Mouse (Mus musculus) intestine, embryonic 16.5 days (tissue): ENCODE data around the gene Pdia3. TPM values are rescaled to one million over a fixed set of nuclear protein-coding genes. Genes with fewer than 3 reads are reported as not detected.

Experiments
- ATAC-seq: fragments of 200-750 bp; cut with Nextera tagmentation; 2 replicates; pipeline ENCODE4 v1.8.0; 2017; ENCODE audit warnings: moderate TSS enrichment, moderate library complexity
- H3K27ac ChIP-seq: fragments of 300-500 bp; sonication (generic); 2 replicates; pipeline ENCODE4 v1.5.1; 2014; ENCODE audit warnings: mild to moderate bottlenecking, low read length
- H3K27me3 ChIP-seq: fragments of 300-500 bp; sonication (generic); replicated peaks from 2 replicates; pipeline ENCODE4 v1.6.1; 2014; ENCODE audit warnings: low read length, control low read depth, mixed read lengths; ENCODE audit not compliant: control insufficient read depth, insufficient read depth
- H3K36me3 ChIP-seq: fragments of 300-500 bp; sonication (generic); 2 replicates; pipeline ENCODE4 v1.6.1; 2014; ENCODE audit warnings: low read length, control low read depth; ENCODE audit not compliant: control insufficient read depth, insufficient read depth
- H3K4me1 ChIP-seq: fragments of 300-500 bp; sonication (generic); 2 replicates; pipeline ENCODE4 v1.6.1; 2014; ENCODE audit warnings: low read length, control low read depth, mixed read lengths; ENCODE audit not compliant: control insufficient read depth, insufficient read depth
- H3K4me2 ChIP-seq: fragments of 300-500 bp; sonication (generic); 2 replicates; pipeline ENCODE4 v1.6.1; 2014; ENCODE audit warnings: low read depth, low read length, control low read depth
- H3K4me3 ChIP-seq: fragments of 300-500 bp; sonication (generic); 2 replicates; pipeline ENCODE4 v1.5.1; 2014; ENCODE audit warnings: mild to moderate bottlenecking, low read length
- H3K9ac ChIP-seq: fragments of 300-500 bp; sonication (generic); 2 replicates; pipeline ENCODE4 v1.6.1; 2014; ENCODE audit warnings: low read depth, low read length
- H3K9me3 ChIP-seq: fragments of 300-500 bp; sonication (generic); 2 replicates; pipeline ENCODE4 v1.6.1; 2016; ENCODE audit warnings: low read length, control low read depth; ENCODE audit not compliant: control insufficient read depth
- WGBS: fragments of 180-500 bp; shearing (Covaris S2); extraction: QIAGEN DNeasy Blood & Tissue Kit; methylation state at CpG from one replicate; pipeline ENCODE4 v1.1.7; 2014; 5-methylcytosine and 5-hydroxymethylcytosine counted together
- polyA plus RNA-seq: library from polyadenylated mRNA; unstranded; fragments of >200 nt; fragmentation: Nextera tagmentation; extraction: Ambion mirVana; gene quantifications from 2 replicates; pipeline ENCODE4 v1.2.1, GENCODE M21; 2015

The Pdia3 gene
- polyA plus RNA-seq, 1 experiment from 2014 or later: 911 TPM

GRCm38 (mm10) chr2:121439746-121440145 lies 26.2 kb downstream of the Pdia3 start:
- ATAC-seq: no peak
- peaks cover 14% of the 10 kb centered on the region for H3K36me3 ChIP-seq
- no peaks in the 10 kb centered on the region for H3K9me3 ChIP-seq
- no peak overlapping the region for H3K4me3 ChIP-seq
- no peak overlapping the region for H3K4me2 ChIP-seq
- H3K4me1 ChIP-seq: peaks cover 12% of the 10 kb centered on the region
- 73% methylated on average over 4 of the region's 4 CpGs for WGBS
- H3K9ac ChIP-seq: no peak overlapping the region
- H3K27ac ChIP-seq: no peak overlapping the region
- no peaks in the 10 kb centered on the region for H3K27me3 ChIP-seq

- no peak overlapping the region for H3K4me3 ChIP-seq
These were observed 27.4 kb downstream of the Pdia3 start for GRCm38 (mm10) chr2:121440834-121441605.

DNA sequence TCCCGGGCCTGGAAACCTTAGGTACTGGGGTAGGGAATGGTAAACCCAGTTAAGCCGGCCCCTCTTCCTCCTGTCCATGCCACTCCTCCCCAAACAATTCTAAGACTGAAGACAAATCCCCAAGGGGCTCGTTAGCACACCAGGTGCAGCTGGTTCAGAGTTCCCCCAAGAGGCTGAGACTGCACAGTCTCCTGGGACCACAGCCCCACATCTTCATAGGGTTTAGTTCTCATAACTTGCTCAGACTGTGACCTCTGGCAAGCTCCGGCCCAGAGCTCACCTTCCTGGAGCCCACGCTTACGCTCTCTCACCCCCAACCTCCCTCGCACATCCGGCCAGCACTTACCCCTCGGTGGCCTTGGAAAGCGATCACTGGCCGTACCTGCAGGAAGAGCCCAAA lies 28.2 kb downstream of the Pdia3 start:
- Histone ChIP-seq H3K9me3 (no peaks in the 10 kb centered on the region), H3K9ac (peak overlapping the region; percentile 72), H3K4me1 (peaks cover 12% of the 10 kb centered on the region), H3K4me2 (peak overlapping the region; percentile 92), H3K27me3 (no peaks in the 10 kb centered on the region), H3K4me3 (peak overlapping the region; percentile 62), H3K27ac (no peak overlapping the region), H3K36me3 (peaks cover 10% of the 10 kb centered on the region)
- 0 out of 2 replicates have a peak, but pooled peaks have one; percentile 3 for ATAC-seq
- 6% methylated on average over 11 of the region's 11 CpGs for WGBS

More at GRCm38 (mm10) chr2:121440834-121441605, 27.4 kb downstream of the Pdia3 start:
- H3K36me3 ChIP-seq: peaks cover 10% of the 10 kb centered on the region
- no peaks in the 10 kb centered on the region for H3K27me3 ChIP-seq
- 61% methylated on average over 5 of the region's 5 CpGs for WGBS
- H3K4me1 ChIP-seq: peaks cover 12% of the 10 kb centered on the region
- no peak for ATAC-seq
- no peaks in the 10 kb centered on the region for H3K9me3 ChIP-seq
- H3K4me2 ChIP-seq: no peak overlapping the region
- no peak overlapping the region for H3K27ac ChIP-seq
- H3K9ac ChIP-seq: no peak overlapping the region

DNA sequence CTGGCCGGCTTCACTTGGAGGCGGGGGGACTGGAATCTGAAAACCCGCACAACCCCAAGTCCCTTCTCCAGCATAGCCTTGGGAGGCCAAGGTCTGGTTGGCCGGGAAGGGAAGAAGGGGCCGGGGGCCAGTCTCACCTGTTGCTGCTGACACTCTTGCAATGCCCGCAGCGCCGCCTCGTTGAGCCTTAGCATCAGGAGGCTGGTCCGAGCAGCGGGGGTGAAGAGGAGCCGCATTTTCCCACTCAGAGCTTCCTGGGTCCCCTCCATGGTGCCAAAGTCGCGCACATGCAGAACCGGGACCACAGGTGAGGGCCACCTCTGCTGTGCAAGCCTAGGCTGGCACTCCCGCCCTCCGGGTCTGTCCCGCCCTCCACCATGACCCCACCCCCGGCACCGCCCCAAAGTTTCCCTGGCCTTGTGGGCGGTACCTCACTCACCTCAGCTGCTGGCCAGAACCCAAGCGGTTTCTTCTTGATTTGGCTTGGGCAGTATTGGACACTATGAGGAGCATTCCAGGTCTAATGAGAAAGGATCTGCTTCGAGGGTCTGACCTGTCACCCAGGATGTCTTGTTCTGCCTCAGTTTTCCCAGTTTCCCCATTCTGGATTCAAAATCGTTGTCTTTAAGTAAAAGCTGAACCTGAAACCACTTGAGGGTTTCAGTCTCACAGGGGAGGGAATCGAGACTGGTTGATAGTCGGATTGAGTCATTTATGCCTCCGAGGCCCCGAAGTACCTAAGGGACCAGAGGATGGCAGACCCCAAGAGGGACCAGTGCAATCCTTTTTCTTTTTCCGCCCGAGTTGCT lies 28.9 kb downstream of the Pdia3 start:
- Histone ChIP-seq H3K27me3 (no peaks in the 10 kb centered on the region), H3K4me2 (peak overlapping the region; percentile 92), H3K9ac (peak overlapping the region; percentile 72), H3K4me3 (peak overlapping the region; percentile 62), H3K27ac (no peak overlapping the region), H3K9me3 (no peaks in the 10 kb centered on the region), H3K4me1 (peaks cover 12% of the 10 kb centered on the region), H3K36me3 (peaks cover 7% of the 10 kb centered on the region)
- WGBS: under 1% methylated on average over 30 of the region's 30 CpGs
- ATAC-seq: peak; percentile 92

GRCm38 (mm10) chr2:121443068-121443349 lies 29.4 kb downstream of the Pdia3 start:
- peaks cover 4% of the 10 kb centered on the region; the same call in 1 of the 2 replicates for H3K36me3 ChIP-seq
- H3K9me3 ChIP-seq: no peaks in the 10 kb centered on the region
- no peak for ATAC-seq
- peak overlapping the region; percentile 92 for H3K4me2 ChIP-seq
- no peaks in the 10 kb centered on the region for H3K27me3 ChIP-seq
- H3K4me3 ChIP-seq: peak overlapping the region; percentile 62
- H3K27ac ChIP-seq: no peak overlapping the region
- peak overlapping the region; percentile 72 for H3K9ac ChIP-seq
- 9% methylated on average over 8 of the region's 8 CpGs for WGBS
- peaks cover 12% of the 10 kb centered on the region for H3K4me1 ChIP-seq

DNA sequence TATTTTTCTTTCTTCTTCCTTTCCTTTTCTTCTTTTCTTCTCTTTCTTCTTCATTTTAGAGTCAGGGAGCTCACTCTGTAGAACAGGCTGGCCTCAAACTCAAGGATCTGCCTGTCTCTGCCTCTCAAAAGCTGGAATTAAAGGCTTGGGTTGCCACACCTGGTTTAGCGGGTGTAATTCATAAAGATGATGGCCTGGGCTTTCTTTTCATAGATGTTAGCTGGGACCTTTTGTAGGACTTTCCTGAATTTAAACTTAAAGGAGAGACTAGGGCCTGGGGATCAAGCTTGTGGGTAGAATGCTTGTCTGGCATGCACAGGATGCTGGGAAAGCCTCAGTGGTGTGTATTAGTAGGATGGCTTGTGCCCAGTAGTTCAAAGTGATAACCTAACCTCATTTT lies 30.6 kb downstream of the Pdia3 start, which contains the start of gene Ell3:
Ell3 (minus strand) TSS at position 101 of the 400 bp plus-strand sequence.
- WGBS: 89% methylated on average over 1 of the region's 1 CpGs
- no peak within 1 kb of the TSS for H3K27ac ChIP-seq
- peaks cover 12% of the 10 kb centered on the region for H3K4me1 ChIP-seq
- peak within 1 kb of the TSS; percentile 62 for H3K4me3 ChIP-seq
- H3K4me2 ChIP-seq: peak within 1 kb of the TSS; percentile 92
- no peaks in the 10 kb centered on the region for H3K9me3 ChIP-seq
- H3K9ac ChIP-seq: peak within 1 kb of the TSS; percentile 72
- ATAC-seq: no peak
- H3K27me3 ChIP-seq: no peaks in the 10 kb centered on the region
- H3K36me3 ChIP-seq: no peaks in the 10 kb centered on the region

DNA sequence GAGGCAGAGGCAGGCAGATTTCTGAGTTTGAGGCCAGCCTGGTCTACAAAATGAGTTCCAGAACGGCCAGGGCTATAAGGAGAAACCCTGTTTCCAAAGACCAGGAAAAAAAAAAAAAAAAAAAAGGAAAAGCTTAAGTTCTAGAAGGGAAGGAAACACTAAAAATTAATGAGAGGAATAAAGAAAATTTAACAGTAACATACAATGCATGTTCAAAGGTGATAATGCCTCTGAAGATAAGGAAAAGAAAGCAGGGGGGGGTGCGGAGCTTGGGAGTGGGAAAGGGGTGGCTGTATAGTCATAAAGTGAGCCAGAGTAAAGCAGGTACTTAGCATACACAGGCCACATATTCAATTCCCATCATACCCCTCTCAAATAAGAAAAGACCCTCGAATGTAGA lies 31.5 kb downstream of the Pdia3 start:
- H3K4me3 ChIP-seq: no peak overlapping the region
- no peaks in the 10 kb centered on the region for H3K9me3 ChIP-seq
- no peak overlapping the region for H3K4me2 ChIP-seq
- no peaks in the 10 kb centered on the region for H3K27me3 ChIP-seq
- ATAC-seq: no peak
- H3K9ac ChIP-seq: no peak overlapping the region
- no peak overlapping the region for H3K27ac ChIP-seq
- peaks cover 12% of the 10 kb centered on the region for H3K4me1 ChIP-seq
- 76% methylated on average over 3 of the region's 3 CpGs for WGBS
- no peaks in the 10 kb centered on the region for H3K36me3 ChIP-seq

DNA sequence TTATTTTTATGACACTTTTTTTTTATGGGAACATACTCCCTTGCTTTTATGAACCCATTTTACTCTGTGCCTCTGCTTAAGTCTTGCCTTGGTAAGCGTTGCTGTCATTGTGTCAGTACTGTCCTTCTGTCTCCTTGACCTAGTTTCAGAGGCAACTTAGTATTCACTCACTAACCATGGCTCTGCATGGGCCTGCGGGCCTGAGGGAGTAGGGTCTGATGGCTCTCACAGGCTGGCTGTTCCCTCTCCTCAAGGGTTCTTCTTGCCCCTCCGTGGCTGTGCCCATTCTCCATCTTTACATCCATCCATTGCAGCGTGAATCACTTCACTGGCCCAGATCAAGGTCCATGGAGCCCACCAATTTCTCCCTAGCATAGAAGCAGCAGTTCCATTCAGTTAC lies 32.9 kb downstream of the Pdia3 start:
- Histone ChIP-seq H3K36me3 (no peaks in the 10 kb centered on the region), H3K9ac (no peak overlapping the region), H3K27me3 (no peaks in the 10 kb centered on the region), H3K9me3 (no peaks in the 10 kb centered on the region), H3K4me3 (no peak overlapping the region), H3K4me1 (peaks cover 24% of the 10 kb centered on the region), H3K4me2 (no peak overlapping the region), H3K27ac (no peak overlapping the region)
- 77% methylated on average over 4 of the region's 4 CpGs for WGBS
- no peak for ATAC-seq

DNA sequence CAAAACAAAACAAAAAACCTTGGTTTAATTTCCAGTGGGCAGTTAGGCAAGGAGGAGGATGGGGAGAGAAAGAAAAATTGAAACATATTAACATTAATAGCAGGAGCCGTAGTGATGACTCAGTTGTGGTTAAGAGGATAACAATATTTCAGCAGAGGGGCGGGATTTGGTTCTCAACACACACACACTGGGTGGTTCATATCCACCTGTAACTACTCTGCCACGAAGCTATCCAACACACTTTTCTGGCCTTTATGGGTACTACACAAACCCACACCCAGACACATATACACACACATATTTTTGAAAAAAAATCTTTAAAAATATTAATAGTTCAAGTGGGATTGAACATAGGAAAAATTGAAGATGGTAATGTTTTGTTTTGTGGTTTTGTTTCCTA lies 33.4 kb downstream of the Pdia3 start:
- no peaks in the 10 kb centered on the region for H3K27me3 ChIP-seq
- H3K4me2 ChIP-seq: no peak overlapping the region
- H3K36me3 ChIP-seq: no peaks in the 10 kb centered on the region
- H3K4me3 ChIP-seq: no peak overlapping the region
- no peaks in the 10 kb centered on the region for H3K9me3 ChIP-seq
- H3K9ac ChIP-seq: no peak overlapping the region
- H3K27ac ChIP-seq: no peak overlapping the region
- peaks cover 23% of the 10 kb centered on the region for H3K4me1 ChIP-seq
- ATAC-seq: no peak
- 87% methylated on average over 3 of the region's 3 CpGs for WGBS
